Mouse (Mus musculus) left cerebral cortex, postnatal 4 days (tissue): ENCODE results near the gene Apol7e. TPM values are rescaled to one million over a fixed set of nuclear protein-coding genes. Genes with fewer than 3 reads are reported as not detected.
A peak's percentile ranks its signal among the peaks of the same experiment; 100 is the strongest.
"Not testable (repeated sequence)": the region's sequence is repeated elsewhere in the genome, so short reads cannot be mapped to it uniquely, and the experiment has no call there.

Experiments used
- DNase-seq: peaks from one replicate; pipeline ENCODE4 v3.0.0-alpha.2; 2022
- intact Hi-C: fragments of 180-260 bp; cut with DNase I; formaldehyde crosslinking; loops from one replicate; pipeline ENCODE4 v1.15.1; 2025
- total RNA-seq, 2 experiments: library from RNA; stranded (reverse); gene quantifications; 2 replicates each; pipeline ENCODE4 v1.2.3; 2021

Gene Apol7e
- total RNA-seq, 2 experiments from 2014 or later = not detected

- intact Hi-C loops, DNase-seq: not testable (repeated sequence)
These were observed 35.2 kb downstream of the Apol7e start for GRCm38 (mm10) chr15:77733903-77734302.

- no peak for DNase-seq
- intact Hi-C loops = no loop called here
These were observed 42.0 kb downstream of the Apol7e start for GRCm38 (mm10) chr15:77740511-77741297.

DNA sequence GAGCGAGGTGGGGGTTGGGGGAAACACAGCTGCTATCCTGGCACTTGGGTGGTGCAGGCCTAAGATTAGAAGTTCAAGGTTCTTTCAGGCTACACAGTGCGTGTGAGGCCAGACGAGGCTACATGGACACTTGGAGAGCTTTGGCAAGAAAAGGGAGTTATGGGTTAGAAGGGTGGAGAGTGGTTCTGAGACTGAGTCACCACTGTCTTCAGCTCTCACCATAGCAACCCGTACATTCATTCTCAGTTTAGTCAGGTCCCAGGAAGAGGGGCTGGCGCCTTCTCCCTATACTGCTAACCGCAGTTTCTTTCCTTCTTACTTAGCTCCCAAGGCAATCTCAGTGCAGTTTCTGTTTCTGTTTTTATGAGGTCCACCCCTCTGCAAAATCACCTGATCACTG lies 42.9 kb downstream of the Apol7e start:
- DNase-seq, intact Hi-C loops: not testable (repeated sequence)

DNA sequence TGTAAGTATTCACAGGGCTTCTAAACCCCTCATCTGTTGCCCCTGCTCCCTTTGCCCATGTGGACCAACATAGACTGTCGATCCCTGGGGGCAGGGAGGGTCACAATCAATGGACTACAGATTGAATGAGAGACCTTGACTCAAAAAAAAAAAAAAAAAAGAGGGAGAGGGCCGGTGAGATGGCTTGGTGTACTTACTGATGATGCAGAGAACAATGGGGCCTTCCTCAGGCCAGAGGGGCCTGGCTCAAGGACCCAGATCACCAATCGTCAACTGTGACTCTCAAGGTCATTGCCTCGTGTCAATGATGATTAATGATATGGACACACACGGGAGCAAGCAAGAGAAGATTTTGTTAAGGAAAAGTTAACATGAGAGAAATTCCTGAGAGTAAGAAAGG lies 46.0 kb downstream of the Apol7e start:
- intact Hi-C loops = no loop called here
- no peak for DNase-seq

GRCm38 (mm10) chr15:77745081-77745480 lies 46.4 kb downstream of the Apol7e start:
- no peak for DNase-seq
- intact Hi-C loops = no loop called here

GRCm38 (mm10) chr15:77746326-77746725 lies 47.7 kb downstream of the Apol7e start:
- DNase-seq = no peak
- intact Hi-C loops = no loop called here

- DNase-seq = no peak
- intact Hi-C loops = no loop called here
These were observed 49.8 kb downstream of the Apol7e start for GRCm38 (mm10) chr15:77748414-77748813.

DNA sequence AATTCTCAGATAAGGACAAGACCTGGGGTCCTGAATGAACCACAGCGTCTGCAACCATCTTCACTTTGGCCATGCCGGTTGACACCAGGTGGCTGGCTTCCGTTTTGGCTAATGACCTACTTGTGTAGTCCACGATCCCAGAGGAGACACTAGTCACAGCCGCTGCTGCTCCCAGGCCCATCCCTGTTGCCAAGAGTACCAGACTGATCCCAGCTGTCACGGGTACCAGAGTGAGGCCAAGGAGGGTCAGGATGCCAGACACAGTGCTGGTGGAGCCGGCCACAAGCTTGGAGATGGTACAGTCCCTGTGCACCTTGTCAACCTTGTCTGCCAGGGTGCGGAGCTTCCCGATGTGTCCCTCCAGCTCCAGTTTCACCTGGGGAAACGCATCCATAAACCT lies 51.1 kb downstream of the Apol7e start:
- DNase-seq = peak; percentile 84
- intact Hi-C loops = no loop called here

DNA sequence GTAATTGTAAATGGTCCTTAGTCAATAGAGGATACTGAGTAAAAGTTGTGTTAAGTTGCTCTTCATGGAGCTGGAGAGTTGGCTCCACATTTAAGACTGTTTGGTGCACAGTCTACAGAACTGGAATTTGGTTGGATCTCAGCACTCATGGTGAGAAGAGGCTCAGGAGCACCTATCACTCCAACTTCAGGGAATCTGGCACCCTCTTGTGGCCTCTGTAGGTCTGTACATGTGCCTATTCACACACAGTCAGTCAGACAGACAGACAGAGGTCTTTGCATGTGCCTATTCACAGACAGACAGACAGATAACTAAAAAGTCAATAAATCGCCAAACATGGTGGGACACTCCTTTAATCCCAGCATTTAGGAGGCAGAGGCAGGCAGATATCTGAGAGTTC lies 51.8 kb downstream of the Apol7e start:
- peak; percentile 36 for DNase-seq
- intact Hi-C loops = no loop called here

DNA sequence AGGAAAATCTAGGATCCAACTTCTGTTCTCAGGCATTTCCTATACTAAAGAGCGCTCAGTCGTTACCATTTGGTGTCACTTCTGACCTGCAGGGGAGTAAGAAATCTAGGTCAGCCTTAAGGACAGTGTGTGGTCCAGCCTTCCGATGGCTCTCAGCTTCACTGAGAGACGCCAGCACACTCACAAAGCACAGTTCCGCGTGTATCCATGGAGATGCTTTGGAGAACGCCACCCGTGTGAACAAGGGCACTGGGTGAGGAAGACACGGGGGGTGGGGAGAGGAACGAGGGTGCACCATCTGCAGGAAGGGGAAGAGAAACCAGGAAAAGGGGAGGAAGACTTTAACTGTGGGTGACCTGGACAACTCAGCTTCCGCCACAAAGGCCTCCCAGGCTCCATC lies 53.8 kb downstream of the Apol7e start:
- no peak for DNase-seq
- intact Hi-C loops = no loop called here

- no peak for DNase-seq
- intact Hi-C loops = no loop called here
These were observed 56.5 kb downstream of the Apol7e start for GRCm38 (mm10) chr15:77755132-77755531.

DNA sequence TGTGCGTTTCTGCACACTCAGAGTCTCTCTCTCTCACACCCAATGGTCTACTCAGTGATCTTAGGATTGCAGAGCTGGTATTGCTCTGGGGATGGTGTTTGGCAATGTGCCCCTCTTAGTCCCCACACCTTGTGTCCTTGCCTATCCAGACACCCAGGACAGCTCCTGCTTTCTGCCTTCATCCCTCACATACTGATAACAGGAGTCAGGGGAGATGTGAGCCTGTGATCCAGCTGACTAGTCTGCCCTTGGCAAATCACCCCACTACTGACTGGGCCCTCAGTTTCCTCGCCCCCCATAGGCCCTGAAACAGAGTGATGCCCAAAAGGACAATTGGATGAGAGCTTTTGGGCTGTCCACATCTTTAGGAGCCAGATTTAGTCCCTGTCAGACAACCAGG lies 57.4 kb downstream of the Apol7e start:
- intact Hi-C loops = no loop called here
- no peak for DNase-seq

GRCm38 (mm10) chr15:77756848-77757247 lies 58.2 kb downstream of the Apol7e start, which contains the start of gene Apol8:
Gene Apol8, minus strand, starts transcription at chr15:77757003.
- peak; percentile 50 for DNase-seq
- intact Hi-C loops = no loop called here

- intact Hi-C loops = no loop called here
- DNase-seq = no peak
These were observed 59.0 kb downstream of the Apol7e start for GRCm38 (mm10) chr15:77757586-77758226.

GRCm38 (mm10) chr15:77760037-77760436 lies 61.4 kb downstream of the Apol7e start:
- DNase-seq = no peak
- intact Hi-C loops = no loop called here

DNA sequence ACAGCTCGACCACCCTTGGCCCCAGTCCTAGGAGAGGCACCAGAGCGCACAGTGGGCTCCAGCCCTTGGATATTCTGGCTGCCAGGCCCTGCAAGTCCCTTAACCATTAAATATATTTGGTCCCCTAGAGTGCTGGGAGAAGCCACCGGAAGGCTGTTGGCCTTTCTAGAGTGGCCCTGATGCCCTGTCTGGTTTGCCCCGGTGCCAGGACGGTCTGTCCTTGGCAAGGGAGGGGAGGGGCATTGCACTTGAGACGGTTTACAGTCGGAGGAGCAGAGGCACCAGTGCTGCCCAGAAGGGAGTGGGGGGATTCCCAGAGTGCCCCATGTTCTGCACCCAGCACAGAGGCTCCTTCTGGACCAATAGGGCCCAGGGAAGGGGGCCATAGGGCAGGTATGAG lies 62.4 kb downstream of the Apol7e start:
- intact Hi-C loops = no loop called here
- DNase-seq = no peak

DNA sequence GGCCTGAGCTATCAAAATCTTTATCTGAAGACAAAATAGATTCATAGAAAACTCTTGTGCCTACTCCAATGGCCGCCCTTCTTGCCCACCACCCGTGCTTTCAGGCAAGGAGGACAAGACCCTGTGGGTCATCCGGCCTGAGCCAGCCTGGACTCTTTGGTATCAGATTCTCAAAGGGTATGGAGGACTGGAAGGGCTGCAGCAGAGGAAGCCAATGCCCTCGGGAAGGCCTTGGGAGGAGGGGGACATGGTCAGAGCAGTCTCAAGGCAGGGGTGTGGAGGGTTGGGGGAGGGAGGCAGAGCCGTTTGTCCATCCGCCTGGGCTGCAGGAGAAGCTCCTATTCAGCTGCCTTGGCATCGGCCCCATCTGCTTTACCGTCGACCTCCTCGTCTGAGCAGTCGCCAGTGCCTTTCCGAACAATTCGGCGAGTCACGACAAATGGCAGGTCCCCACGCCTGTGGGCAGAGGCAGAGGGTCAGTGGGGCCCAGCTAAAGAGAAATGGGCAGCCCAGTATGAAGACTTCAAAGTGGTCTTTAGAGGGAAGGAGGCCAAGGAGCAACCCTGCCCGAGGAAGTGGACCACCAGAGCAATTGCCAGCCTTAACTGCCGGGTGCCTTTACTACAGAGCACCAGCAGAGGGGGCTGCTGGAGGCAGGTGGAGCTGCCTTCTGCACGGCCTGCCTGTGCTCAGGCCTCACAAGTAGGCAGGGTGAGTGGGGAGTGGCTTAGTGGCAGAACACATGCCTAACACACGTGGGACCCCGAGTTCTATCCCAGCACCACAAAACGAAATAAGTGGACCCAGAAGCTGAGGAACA lies 63.1 kb downstream of the Apol7e start:
- peak; percentile 50 for DNase-seq
- intact Hi-C loops = no loop called here

GRCm38 (mm10) chr15:77763050-77763449 lies 64.4 kb downstream of the Apol7e start:
- DNase-seq = no peak
- intact Hi-C loops = no loop called here

GRCm38 (mm10) chr15:77763702-77764101 lies 65.0 kb downstream of the Apol7e start:
- intact Hi-C loops = no loop called here
- no peak for DNase-seq

DNA sequence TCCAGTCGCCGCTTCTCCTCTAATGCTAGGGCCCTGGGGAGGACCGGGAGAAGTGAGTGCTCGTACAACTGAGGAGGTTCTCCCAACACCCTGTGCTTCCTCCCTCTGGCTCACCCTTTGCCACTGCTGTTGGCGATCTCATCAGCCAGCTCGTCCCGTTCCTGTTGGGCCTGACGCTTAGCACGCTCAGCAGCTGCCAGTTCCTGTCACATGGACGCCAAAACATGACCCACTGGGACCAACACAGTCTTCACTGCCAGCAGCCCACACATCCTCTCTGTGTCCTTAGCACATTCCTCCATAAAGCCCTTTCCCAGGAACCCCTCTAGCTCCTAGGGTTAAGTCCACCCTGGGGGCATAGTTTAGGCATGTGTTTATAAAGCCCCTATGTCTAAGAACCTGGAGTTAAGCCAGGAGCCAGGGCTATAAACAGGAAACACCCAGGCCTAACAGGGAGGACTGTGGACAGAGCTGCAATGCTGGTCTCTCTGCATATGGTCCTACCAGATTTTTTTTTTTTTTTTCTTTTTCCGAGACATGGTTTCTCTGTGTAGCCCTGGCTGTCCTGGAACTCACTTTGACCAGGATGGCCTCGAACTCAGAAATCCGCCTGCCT lies 65.8 kb downstream of the Apol7e start:
- peak; percentile 58 for DNase-seq
- intact Hi-C loops = no loop called here

DNA sequence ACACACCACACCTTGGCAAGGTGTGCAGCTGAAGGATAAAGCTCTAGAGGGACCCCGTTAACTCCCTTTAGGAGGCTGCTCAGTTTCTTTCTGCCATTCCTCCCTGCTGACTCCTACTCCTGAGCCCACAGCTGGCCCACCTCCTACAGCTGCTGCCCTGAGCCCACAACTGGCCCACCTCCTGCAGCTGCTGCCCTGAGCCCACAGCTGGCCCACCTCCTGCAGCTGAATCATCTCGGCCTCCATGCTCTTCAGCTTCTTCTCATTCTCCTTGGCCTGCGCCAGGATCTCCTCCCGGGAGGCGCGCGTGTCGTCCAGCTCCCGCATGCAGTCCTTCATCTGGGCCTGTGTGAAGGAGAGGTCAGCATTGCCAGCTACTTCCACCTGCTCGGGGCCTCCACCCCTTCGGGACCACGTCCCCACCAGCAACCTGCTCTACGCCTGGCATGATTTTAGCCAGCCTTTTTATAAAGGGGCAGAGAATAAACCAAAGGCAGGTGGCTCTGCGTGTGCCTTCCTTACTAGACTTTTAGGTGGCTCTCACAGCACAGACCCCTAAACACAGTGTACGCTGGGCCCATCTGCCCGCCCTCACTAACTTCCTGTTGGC lies 66.9 kb downstream of the Apol7e start:
- no peak for DNase-seq
- intact Hi-C loops = no loop called here
